Mouse (Mus musculus): ENCODE results near the gene Mael. TPM values are rescaled to one million over a fixed set of nuclear protein-coding genes. Genes with fewer than 3 reads are reported as not detected.

Mael gene
- not detected in 2 replicates for polyA plus RNA-seq (2015; fragmentation: Nextera tagmentation; extraction: Ambion mirVana)

DNA sequence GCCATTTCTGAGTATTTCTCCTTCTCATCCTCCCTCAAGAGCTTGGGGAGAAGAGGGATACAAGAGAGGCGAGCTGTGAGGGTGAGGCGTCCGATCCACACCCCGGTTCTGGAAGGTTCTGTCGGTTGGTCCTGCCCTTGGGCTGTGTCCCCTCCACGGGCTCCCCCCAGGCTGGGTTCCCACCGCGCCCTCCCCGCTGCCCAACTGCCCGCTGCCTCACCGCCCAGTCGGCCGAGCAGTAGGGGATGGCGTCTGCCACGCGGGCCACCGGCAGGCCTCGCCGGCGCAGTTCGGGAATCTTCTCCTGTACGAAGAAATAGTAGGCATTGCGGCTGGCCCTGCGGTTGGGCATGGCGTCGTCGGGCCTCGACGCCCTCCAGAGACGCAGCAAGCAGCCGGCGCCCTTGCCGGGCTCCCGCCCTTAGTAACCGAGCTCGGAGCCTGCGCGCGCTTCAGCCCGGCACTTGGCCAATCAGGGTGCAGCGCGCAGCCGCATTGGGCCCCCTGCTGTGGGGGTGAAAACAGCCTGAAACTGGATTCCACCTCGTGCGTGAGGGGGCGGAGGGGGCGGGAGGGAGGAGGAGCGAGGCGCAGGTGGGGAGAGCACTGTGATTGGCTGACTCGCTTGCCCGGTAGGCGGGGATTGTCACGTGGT lies at the start of gene Mael:
Gene Mael, minus strand, starts transcription at position 433 of the 655 bp plus-strand sequence.
- Histone ChIP-seq H3K4me3 (no peak within 1 kb of the TSS), H3K4me2 (no peak within 1 kb of the TSS), H3K9me3 (peaks cover 9% of the 10 kb centered on the region), H3K36me3 (no peaks in the 10 kb centered on the region), H3K27ac (no peak within 1 kb of the TSS), H3K27me3 (no peaks in the 10 kb centered on the region), H3K9ac (no peak within 1 kb of the TSS), H3K4me1 (no peaks in the 10 kb centered on the region)
- WGBS = 87% methylated on average over 53 of the region's 53 CpGs
- no peak for ATAC-seq (ENCODE audit: insufficient number of reproducible peaks, insufficient read depth, low FRiP score, low TSS enrichment, low read depth)

DNA sequence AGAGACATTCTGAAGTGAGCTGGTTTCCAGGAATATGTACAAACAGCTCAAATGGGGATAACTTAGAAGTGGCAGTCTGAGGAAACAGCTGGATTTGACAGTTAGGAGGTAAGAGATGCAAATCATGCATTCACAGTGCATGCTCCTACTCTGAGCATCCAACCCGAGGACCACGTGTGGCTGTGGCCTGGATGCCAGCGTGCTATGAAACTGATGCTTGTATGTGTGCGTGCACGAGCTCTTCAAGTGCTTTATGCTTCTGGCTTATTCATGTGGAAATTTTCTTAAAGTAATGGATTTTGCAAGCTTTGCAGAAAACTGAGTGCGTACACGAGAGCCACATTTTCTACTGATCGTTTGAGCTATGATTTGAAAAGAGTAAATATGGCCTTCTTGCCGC lies 47.7 kb upstream of the Mael start:
- Histone ChIP-seq H3K4me2 (no peak overlapping the region), H3K9me3 (no peaks in the 10 kb centered on the region), H3K9ac (no peak overlapping the region), H3K4me3 (no peak overlapping the region), H3K27ac (no peak overlapping the region), H3K27me3 (no peaks in the 10 kb centered on the region), H3K4me1 (peaks cover 10% of the 10 kb centered on the region), H3K36me3 (no peaks in the 10 kb centered on the region)
- 63% methylated on average over 9 of the region's 9 CpGs for WGBS
- no peak for ATAC-seq (ENCODE audit: insufficient number of reproducible peaks, insufficient read depth, low FRiP score, low TSS enrichment, low read depth)

DNA sequence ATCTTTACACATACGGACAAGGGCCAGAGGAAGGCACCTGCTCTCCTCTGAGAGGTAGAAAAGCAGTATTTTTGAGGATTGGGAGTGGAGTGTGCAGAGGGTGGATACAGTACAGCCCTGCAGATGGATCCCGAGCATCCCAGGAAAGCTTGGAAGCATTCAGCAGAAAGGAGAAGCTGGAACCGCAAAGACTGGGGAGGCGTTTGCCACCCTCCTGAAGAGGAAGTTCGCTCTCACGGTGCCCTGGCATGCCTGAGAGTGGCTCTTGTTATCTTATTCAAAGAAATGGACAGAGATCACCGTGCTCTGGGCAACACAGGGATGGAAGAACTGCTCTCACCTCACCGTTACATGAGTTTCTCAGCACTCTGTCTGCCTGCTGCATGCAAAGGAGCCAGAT lies 45.8 kb upstream of the Mael start:
- no peaks in the 10 kb centered on the region for H3K27me3 ChIP-seq
- no peak overlapping the region for H3K4me3 ChIP-seq
- WGBS = 80% methylated on average over 8 of the region's 8 CpGs
- H3K4me2 ChIP-seq = no peak overlapping the region
- no peak overlapping the region for H3K27ac ChIP-seq
- H3K9me3 ChIP-seq = no peaks in the 10 kb centered on the region
- ATAC-seq (ENCODE audit: insufficient number of reproducible peaks, insufficient read depth, low FRiP score, low TSS enrichment, low read depth) = no peak
- no peaks in the 10 kb centered on the region for H3K36me3 ChIP-seq
- H3K4me1 ChIP-seq = peaks cover 26% of the 10 kb centered on the region
- no peak overlapping the region for H3K9ac ChIP-seq

DNA sequence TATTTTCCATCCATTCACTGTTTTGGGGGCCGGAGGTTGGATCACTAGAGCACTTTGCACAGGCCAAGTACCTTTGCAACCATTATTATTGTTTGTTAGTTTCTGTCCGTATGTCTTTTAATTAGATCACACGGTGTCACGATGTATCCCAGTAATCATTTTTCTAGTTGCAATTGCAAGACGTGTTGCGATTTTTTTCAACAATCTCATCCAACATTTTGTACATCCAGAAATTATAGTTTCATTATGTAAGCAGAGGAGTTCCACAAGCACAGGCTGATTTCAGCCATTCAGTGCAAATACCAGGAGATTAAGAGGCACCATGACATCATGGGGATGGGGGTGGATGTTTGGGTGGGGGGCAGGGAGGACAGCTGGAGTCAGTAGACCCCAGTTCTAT lies 44.9 kb upstream of the Mael start:
- Histone ChIP-seq H3K27ac (no peak overlapping the region), H3K36me3 (no peaks in the 10 kb centered on the region), H3K4me3 (no peak overlapping the region), H3K4me1 (peaks cover 26% of the 10 kb centered on the region), H3K27me3 (no peaks in the 10 kb centered on the region), H3K9ac (no peak overlapping the region), H3K9me3 (no peaks in the 10 kb centered on the region), H3K4me2 (no peak overlapping the region)
- ATAC-seq (ENCODE audit: insufficient number of reproducible peaks, insufficient read depth, low FRiP score, low TSS enrichment, low read depth) = no peak
- WGBS = 86% methylated on average over 6 of the region's 6 CpGs

DNA sequence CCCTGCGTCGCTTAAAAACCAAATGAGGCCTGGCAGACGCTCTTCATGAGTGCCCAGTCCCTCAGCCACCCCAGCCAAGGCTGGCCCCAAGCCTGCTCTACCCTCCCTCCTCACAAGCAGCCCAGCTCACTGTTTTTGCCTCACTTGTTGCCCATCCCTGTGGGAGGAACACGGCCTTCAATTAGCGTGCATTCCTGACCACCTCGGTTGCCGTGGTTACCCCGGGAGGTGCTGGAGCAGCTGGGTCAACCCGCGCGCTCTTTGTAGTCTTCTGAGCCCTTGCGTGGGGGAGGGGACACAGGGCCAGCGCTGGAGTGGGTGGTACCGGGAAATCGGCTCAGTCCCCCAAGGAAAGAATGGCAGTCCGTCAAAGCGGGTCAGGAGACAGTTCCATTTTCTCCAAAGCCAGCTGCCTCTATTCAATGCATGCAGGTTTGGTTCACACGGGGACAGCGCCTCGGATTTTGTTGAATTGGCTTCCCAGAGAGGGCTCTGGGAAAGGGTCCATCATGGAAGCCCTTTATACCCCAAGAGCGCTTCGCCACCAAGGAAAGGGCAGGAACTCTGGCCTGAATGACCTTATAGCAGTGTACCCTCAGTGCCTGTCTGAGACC lies 44.2 kb upstream of the Mael start:
- peak overlapping the region; percentile 20 for H3K4me3 ChIP-seq
- no peaks in the 10 kb centered on the region for H3K27me3 ChIP-seq
- 5% methylated on average over 22 of the region's 22 CpGs for WGBS
- H3K9ac ChIP-seq = peak overlapping the region; percentile 27; the same call in 1 of the 2 replicates
- no peaks in the 10 kb centered on the region for H3K9me3 ChIP-seq
- peaks cover 26% of the 10 kb centered on the region for H3K4me1 ChIP-seq
- ATAC-seq (ENCODE audit: insufficient number of reproducible peaks, insufficient read depth, low FRiP score, low TSS enrichment, low read depth) = peak; percentile 57; the same call in 1 of the 2 replicates
- peak overlapping the region; percentile 56 for H3K4me2 ChIP-seq
- no peaks in the 10 kb centered on the region for H3K36me3 ChIP-seq
- H3K27ac ChIP-seq = no peak overlapping the region

DNA sequence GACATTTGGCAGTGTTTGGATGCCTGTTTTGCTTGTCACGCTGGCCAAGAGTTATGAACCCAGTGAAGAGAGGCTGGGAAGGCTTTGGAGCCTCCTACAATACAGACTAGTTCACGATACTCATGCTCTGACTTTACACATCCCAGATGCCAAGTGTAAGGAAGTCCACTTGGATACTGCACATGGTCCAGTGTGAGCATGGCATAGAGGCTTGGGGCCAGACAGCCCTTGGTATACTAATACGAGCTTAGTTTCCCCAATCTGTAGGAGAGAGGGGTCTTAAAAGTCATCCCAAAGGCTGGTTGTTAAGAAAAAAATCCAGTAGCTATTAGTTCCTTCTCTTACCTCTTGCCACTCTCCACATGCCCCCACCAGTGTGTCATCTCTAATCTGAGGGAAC lies 43.3 kb upstream of the Mael start:
- ATAC-seq (ENCODE audit: insufficient number of reproducible peaks, insufficient read depth, low FRiP score, low TSS enrichment, low read depth) = no peak
- WGBS = 64% methylated on average over 3 of the region's 3 CpGs
- Histone ChIP-seq H3K9ac (no peak overlapping the region), H3K27ac (no peak overlapping the region), H3K4me2 (no peak overlapping the region), H3K27me3 (no peaks in the 10 kb centered on the region), H3K36me3 (no peaks in the 10 kb centered on the region), H3K9me3 (no peaks in the 10 kb centered on the region), H3K4me3 (no peak overlapping the region), H3K4me1 (peaks cover 26% of the 10 kb centered on the region)

DNA sequence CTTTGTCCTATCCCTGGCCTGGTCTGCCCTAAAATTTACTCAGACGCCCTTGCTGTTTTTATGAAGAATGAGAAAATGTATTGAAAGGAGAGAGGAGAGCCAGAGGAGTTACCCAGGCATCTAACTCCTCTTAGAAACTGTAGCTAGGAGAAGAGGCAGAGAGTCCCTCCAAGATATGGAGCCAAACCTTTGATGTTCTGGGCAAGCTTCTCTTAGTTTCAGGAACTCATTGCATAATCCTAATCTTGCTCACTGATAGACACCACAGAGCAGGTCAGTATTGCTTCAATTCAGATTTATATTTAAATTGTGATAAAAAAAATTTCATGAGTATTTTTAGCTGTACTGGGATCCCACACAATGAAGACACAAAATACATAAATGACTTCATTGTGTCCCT lies 42.7 kb upstream of the Mael start:
- Histone ChIP-seq H3K36me3 (no peaks in the 10 kb centered on the region), H3K4me1 (peaks cover 26% of the 10 kb centered on the region), H3K27me3 (no peaks in the 10 kb centered on the region), H3K9me3 (no peaks in the 10 kb centered on the region), H3K27ac (no peak overlapping the region), H3K4me3 (no peak overlapping the region), H3K9ac (no peak overlapping the region), H3K4me2 (no peak overlapping the region)
- no peak for ATAC-seq (ENCODE audit: insufficient number of reproducible peaks, insufficient read depth, low FRiP score, low TSS enrichment, low read depth)
- WGBS = 53% methylated on average over 1 of the region's 1 CpGs

DNA sequence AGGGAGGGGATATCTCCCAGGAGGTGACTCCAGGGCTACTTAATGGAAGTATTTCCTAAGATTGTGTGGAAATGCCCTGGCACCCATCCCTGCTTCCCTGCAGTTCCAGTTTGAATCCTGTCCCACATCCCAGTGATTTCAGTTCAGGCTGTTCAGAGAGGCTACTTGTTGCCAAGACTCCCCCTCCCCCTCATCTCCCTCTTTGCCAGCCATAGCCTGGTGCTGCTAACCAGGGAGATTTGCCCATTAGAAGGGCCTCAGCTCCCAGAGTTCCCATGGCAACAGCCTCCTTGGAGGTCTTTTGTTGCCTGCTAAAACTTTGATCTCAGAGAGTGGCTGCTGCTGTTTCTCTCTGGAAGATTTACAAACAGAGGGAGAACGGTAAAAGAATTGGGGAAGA lies 42.0 kb upstream of the Mael start:
- H3K27ac ChIP-seq = no peak overlapping the region
- no peak overlapping the region for H3K4me3 ChIP-seq
- ATAC-seq (ENCODE audit: insufficient number of reproducible peaks, insufficient read depth, low FRiP score, low TSS enrichment, low read depth) = no peak
- no peaks in the 10 kb centered on the region for H3K27me3 ChIP-seq
- H3K36me3 ChIP-seq = no peaks in the 10 kb centered on the region
- peaks cover 26% of the 10 kb centered on the region for H3K4me1 ChIP-seq
- H3K9me3 ChIP-seq = no peaks in the 10 kb centered on the region
- H3K9ac ChIP-seq = no peak overlapping the region
- whole genome bisulfite sequencing = 0% methylated on average over 1 of the region's 1 CpGs
- no peak overlapping the region for H3K4me2 ChIP-seq

DNA sequence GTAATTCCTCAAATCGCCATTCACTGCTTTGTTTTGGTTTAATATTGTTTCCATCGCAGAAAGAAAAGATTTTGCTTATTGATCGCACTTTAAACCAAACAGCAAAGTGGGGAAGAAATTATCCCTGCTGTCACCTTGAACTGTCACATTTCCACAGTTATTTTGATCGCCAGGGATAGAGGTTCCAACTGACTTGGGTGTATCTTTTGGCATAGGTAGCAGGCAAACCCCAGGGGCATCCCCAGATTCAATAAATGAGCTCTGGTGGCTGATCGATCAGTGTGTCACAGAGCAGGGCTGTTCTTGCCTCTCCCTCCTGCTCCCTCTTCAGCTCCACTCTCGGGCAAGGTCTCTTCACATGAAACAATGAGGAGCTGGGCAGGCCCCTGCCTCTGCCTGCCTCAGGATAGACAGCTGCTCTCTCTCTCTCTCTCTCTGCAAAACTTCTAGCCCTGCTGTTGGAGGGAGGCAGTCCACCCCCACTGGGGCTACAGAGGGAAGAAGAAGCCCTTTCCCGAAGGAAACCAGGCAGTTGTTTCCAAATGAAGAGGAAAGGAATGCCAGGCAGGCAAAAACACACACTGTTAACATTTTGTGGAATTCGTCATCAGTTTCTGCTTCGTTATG lies 41.1 kb upstream of the Mael start:
- H3K27me3 ChIP-seq = no peaks in the 10 kb centered on the region
- H3K9me3 ChIP-seq = no peaks in the 10 kb centered on the region
- no peak overlapping the region for H3K9ac ChIP-seq
- no peak overlapping the region for H3K4me3 ChIP-seq
- 32% methylated on average over 9 of the region's 9 CpGs for WGBS
- H3K27ac ChIP-seq = no peak overlapping the region
- peaks cover 26% of the 10 kb centered on the region for H3K4me1 ChIP-seq
- H3K36me3 ChIP-seq = no peaks in the 10 kb centered on the region
- ATAC-seq (ENCODE audit: insufficient number of reproducible peaks, insufficient read depth, low FRiP score, low TSS enrichment, low read depth) = no peak
- H3K4me2 ChIP-seq = no peak overlapping the region

DNA sequence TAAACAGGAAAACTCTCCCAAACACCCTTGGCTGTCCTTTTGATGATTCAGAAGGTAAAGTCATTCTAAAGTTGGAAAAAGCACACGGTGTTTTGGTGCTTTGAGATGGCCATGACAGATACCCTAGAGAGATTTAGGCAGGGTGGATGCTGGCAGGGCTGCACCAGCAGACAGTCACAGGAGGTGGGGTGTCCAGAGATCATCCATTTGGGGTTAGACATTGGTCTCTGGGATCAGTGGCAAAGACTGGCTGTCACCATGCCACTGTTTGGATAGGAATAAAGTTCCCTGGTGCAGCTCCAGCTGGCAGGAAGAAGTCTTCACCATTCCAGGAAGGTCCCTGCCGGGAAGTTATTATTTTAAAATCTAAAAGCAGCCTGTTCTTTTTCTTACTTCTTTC lies 40.2 kb upstream of the Mael start:
- ATAC-seq (ENCODE audit: insufficient number of reproducible peaks, insufficient read depth, low FRiP score, low TSS enrichment, low read depth) = no peak
- 60% methylated on average over 2 of the region's 2 CpGs for WGBS
- H3K4me3 ChIP-seq = no peak overlapping the region
- no peaks in the 10 kb centered on the region for H3K36me3 ChIP-seq
- no peak overlapping the region for H3K27ac ChIP-seq
- H3K4me2 ChIP-seq = no peak overlapping the region
- no peaks in the 10 kb centered on the region for H3K9me3 ChIP-seq
- H3K4me1 ChIP-seq = peaks cover 26% of the 10 kb centered on the region
- H3K27me3 ChIP-seq = no peaks in the 10 kb centered on the region
- H3K9ac ChIP-seq = no peak overlapping the region

DNA sequence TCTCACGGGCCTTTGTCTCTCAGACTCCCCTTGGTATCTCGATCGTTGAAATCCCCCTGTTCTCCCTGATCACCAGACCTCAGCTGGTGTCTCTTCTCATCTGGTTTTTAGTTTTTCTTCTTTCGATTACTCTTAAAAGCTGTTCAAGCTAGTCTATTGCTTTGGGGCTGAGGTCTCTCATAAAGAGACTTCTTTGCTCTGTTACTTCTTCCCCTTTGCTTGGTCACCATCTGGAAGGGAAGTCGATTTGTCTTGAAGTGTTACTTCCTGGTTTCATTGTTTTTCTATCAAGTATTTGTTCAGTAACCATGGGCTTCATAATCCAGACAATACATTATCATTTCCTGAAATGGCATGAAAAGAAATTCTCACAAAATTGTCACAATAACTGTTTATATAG lies 29.7 kb upstream of the Mael start:
- Histone ChIP-seq H3K4me2 (no peak overlapping the region), H3K4me1 (no peaks in the 10 kb centered on the region), H3K4me3 (no peak overlapping the region), H3K36me3 (no peaks in the 10 kb centered on the region), H3K9me3 (no peaks in the 10 kb centered on the region), H3K27me3 (no peaks in the 10 kb centered on the region), H3K9ac (no peak overlapping the region), H3K27ac (no peak overlapping the region)
- WGBS = 82% methylated on average over 5 of the region's 5 CpGs
- ATAC-seq (ENCODE audit: insufficient number of reproducible peaks, insufficient read depth, low FRiP score, low TSS enrichment, low read depth) = no peak

DNA sequence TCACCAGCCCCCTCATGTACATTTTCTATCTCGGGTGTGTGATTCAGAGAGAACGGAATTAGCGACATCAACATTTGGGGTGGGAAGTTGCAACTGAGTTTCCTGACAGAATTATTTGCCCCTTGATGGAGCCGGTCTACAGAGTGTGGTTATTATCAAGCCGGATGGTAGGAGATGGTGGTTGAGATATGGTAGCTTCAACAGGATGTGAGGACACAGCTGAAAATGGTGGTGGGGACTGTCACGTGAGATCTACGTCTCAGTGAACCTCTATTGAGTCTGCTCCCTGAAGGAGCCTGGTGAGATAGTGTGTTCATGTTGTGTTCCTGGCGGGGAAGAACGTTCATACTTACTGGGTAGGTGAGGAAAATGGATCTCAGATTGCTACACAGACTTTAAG lies 28.4 kb upstream of the Mael start:
- no peaks in the 10 kb centered on the region for H3K4me1 ChIP-seq
- 91% methylated on average over 9 of the region's 9 CpGs for WGBS
- H3K9ac ChIP-seq = no peak overlapping the region
- ATAC-seq (ENCODE audit: insufficient number of reproducible peaks, insufficient read depth, low FRiP score, low TSS enrichment, low read depth) = no peak
- H3K4me2 ChIP-seq = no peak overlapping the region
- H3K36me3 ChIP-seq = no peaks in the 10 kb centered on the region
- H3K4me3 ChIP-seq = no peak overlapping the region
- no peak overlapping the region for H3K27ac ChIP-seq
- no peaks in the 10 kb centered on the region for H3K27me3 ChIP-seq
- no peaks in the 10 kb centered on the region for H3K9me3 ChIP-seq

Measured in embryonic facial prominence, embryonic 13.5 days (tissue).